Mouse (Mus musculus): ENCODE measurements at regions not wholly inside any gene's neighbourhood (a gene's known extent, or its start where the extent isn't known, plus 50 kb on each side); places are given as distances from the start of the nearest gene placed in this dataset.

- WGBS: 21% methylated on average over 5 of the region's 5 CpGs
Measured at GRCm38 (mm10) chr1:55886383-55887070, 480.8 kb downstream of the Plcl1 start.

GRCm38 (mm10) chr1:55887386-55887785 lies 481.7 kb downstream of the Plcl1 start:
- H3K9me3 ChIP-seq (ENCODE audit: low read length): no peaks in the 10 kb centered on the region
- H3K4me1 ChIP-seq (ENCODE audit: insufficient read depth, low read depth, low read length): no peaks in the 10 kb centered on the region
- H3K36me3 ChIP-seq (ENCODE audit: insufficient read depth, low read length): no peaks in the 10 kb centered on the region
- H3K4me3 ChIP-seq (ENCODE audit: low read depth, low read length): no peak overlapping the region
- no peaks in the 10 kb centered on the region for H3K27me3 ChIP-seq (replicated peaks; ENCODE audit: insufficient read depth, low read length)
- WGBS: 40% methylated on average over 7 of the region's 7 CpGs
- no peak for DNase-seq (ENCODE audit: low spot score)
- no peak for ATAC-seq
- TF ChIP-seq EP300 (IDR thresholded peaks at IDR 0.05) (no peak), CTCF (IDR thresholded peaks at IDR 0.05) (no peak)
- no peak overlapping the region for H3K4me2 ChIP-seq (replicated peaks; ENCODE audit: low read depth, low read length)
- no peak overlapping the region for H3K27ac ChIP-seq (ENCODE audit: low read length)
- no peak overlapping the region for H3K9ac ChIP-seq (replicated peaks; ENCODE audit: low read depth)

More at GRCm38 (mm10) chr1:55886383-55887070, 480.8 kb downstream of the Plcl1 start:
- ATAC-seq (no peak), DNase-seq (ENCODE audit: low spot score) (peak; percentile 56)
- no peaks in the 10 kb centered on the region for H3K27me3 ChIP-seq (replicated peaks; ENCODE audit: insufficient read depth, low read length)
- no peaks in the 10 kb centered on the region for H3K36me3 ChIP-seq (ENCODE audit: insufficient read depth, low read length)
- H3K4me3 ChIP-seq (ENCODE audit: low read depth, low read length): no peak overlapping the region
- no peak overlapping the region for H3K4me2 ChIP-seq (replicated peaks; ENCODE audit: low read depth, low read length)
- peak; percentile 85 for TF ChIP-seq CTCF (IDR thresholded peaks at IDR 0.05)
- TF ChIP-seq EP300 (IDR thresholded peaks at IDR 0.05): no peak
- H3K4me1 ChIP-seq (ENCODE audit: insufficient read depth, low read depth, low read length): no peaks in the 10 kb centered on the region
- H3K27ac ChIP-seq (ENCODE audit: low read length): no peak overlapping the region
- H3K9ac ChIP-seq (replicated peaks; ENCODE audit: low read depth): no peak overlapping the region
- H3K9me3 ChIP-seq (ENCODE audit: low read length): no peaks in the 10 kb centered on the region

DNA sequence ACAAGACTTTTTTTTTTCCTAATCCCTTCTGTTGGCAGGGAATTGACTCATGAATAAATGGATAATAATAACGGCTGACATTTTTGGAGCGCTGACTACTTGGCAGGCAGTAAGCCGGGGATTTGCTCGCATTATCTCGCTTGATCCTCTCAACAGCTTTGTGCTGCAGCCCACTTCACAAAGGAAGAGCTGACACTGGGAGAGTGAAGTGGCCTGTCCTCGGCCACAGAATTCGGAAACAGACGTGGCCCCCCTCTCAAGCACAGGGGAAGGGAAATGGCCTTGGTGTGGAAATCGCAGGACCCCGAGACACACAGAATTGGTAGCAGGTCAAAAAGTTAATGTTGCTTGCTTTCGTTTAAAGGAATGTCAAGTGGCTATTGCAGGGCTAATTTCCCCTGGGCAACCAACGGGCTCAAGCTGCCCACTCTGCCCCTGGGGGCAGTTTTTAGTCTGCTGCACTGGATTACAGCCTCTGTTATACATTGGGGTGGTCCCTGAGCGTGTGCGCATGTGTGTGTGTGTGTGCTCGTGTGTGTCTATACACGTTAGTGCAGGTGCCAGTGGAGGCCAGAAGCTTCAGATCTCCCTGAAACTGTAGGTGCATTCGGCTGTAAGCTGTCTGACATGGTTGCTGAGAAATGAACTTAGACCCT lies 483.1 kb downstream of the Plcl1 start:
- no peak for ATAC-seq
- no peaks in the 10 kb centered on the region for H3K27me3 ChIP-seq (replicated peaks; ENCODE audit: insufficient read depth, low read length)
- WGBS: 38% methylated on average over 17 of the region's 17 CpGs

DNA sequence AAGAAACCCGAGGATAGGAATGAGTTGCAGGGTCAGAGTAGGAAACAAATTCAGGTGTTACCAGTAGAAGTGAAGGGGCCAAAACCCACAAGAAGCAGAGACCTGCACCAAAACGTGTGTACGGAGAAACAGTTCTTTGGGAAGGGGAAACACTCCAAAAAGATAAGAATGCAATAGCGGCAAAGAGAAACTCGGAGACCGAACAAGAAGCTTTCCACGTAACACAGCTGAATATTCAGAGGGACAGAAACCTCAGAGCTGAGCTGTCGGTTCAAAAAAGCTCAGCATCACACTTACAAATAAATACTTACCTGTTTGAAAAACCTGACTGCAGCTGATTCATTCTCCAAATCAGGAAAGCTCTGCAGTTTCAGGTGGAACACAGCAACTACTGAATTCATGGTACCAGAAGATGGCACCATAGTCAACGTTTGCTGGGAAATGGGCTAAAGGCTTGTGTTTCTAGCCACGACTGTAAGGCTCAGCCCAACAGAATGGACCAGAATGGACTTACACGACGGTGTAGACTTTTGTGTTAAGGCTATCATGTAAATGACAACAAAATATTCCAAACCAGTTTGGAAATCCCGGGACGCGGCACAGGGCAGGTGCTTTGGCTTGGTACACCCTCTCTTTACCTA lies 484.9 kb downstream of the Plcl1 start:
- WGBS: 42% methylated on average over 15 of the region's 15 CpGs
- peak; percentile 25 for DNase-seq (ENCODE audit: low spot score)
- no peaks in the 10 kb centered on the region for H3K36me3 ChIP-seq (ENCODE audit: insufficient read depth, low read length)
- no peak overlapping the region for H3K4me3 ChIP-seq (ENCODE audit: low read depth, low read length)
- TF ChIP-seq EP300 (IDR thresholded peaks at IDR 0.05) (no peak), CTCF (IDR thresholded peaks at IDR 0.05) (peak; percentile 70)
- no peak overlapping the region for H3K4me2 ChIP-seq (replicated peaks; ENCODE audit: low read depth, low read length)
- ATAC-seq: no peak
- no peak overlapping the region for H3K9ac ChIP-seq (replicated peaks; ENCODE audit: low read depth)
- no peaks in the 10 kb centered on the region for H3K27me3 ChIP-seq (replicated peaks; ENCODE audit: insufficient read depth, low read length)
- no peak overlapping the region for H3K27ac ChIP-seq (ENCODE audit: low read length)
- H3K4me1 ChIP-seq (ENCODE audit: insufficient read depth, low read depth, low read length): no peaks in the 10 kb centered on the region
- H3K9me3 ChIP-seq (ENCODE audit: low read length): no peaks in the 10 kb centered on the region

More for the DNA sequence above, 483.1 kb downstream of the Plcl1 start:
- no peaks in the 10 kb centered on the region for H3K4me1 ChIP-seq (ENCODE audit: insufficient read depth, low read depth, low read length)
- H3K36me3 ChIP-seq (ENCODE audit: insufficient read depth, low read length): no peaks in the 10 kb centered on the region
- DNase-seq (ENCODE audit: low spot score): no peak
- peak overlapping the region; percentile 43 for H3K4me2 ChIP-seq (replicated peaks; ENCODE audit: low read depth, low read length)
- TF ChIP-seq CTCF (IDR thresholded peaks at IDR 0.05): no peak
- no peak for TF ChIP-seq EP300 (IDR thresholded peaks at IDR 0.05)
- 0 out of 2 replicates have a peak overlapping the region, but pooled peaks have one; percentile 14 for H3K4me3 ChIP-seq (ENCODE audit: low read depth, low read length)
- no peak overlapping the region; the same call in 1 of the 2 replicates for H3K9ac ChIP-seq (replicated peaks; ENCODE audit: low read depth)
- no peaks in the 10 kb centered on the region for H3K9me3 ChIP-seq (ENCODE audit: low read length)
- no peak overlapping the region for H3K27ac ChIP-seq (ENCODE audit: low read length)

DNA sequence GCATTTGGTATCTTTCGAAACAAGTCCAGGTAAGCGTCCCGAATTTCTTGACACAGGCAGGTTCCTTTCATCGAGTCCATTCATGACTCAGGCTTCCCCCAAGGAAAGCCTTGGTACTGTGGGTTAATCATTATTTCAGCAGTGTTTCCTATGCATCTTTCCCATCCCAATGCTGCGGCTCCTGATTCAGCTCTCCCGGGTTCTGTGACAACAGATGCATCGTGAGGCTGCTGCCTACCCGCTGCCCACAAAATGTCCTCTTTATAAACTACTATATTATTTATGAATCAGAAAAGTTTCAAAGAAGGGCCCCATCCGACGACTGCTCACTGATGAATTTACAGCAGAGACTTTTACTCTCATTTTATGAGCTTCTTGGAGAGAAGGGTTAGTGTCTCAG lies 486.2 kb downstream of the Plcl1 start:
- H3K27ac ChIP-seq (ENCODE audit: low read length): no peak overlapping the region
- no peak for DNase-seq (ENCODE audit: low spot score)
- no peak for ATAC-seq
- no peaks in the 10 kb centered on the region for H3K4me1 ChIP-seq (ENCODE audit: insufficient read depth, low read depth, low read length)
- WGBS: 65% methylated on average over 10 of the region's 10 CpGs
- H3K9me3 ChIP-seq (ENCODE audit: low read length): no peaks in the 10 kb centered on the region
- no peak overlapping the region for H3K4me2 ChIP-seq (replicated peaks; ENCODE audit: low read depth, low read length)
- no peaks in the 10 kb centered on the region for H3K36me3 ChIP-seq (ENCODE audit: insufficient read depth, low read length)
- no peak for TF ChIP-seq EP300 (IDR thresholded peaks at IDR 0.05)
- TF ChIP-seq CTCF (IDR thresholded peaks at IDR 0.05): no peak
- no peak overlapping the region for H3K9ac ChIP-seq (replicated peaks; ENCODE audit: low read depth)
- no peak overlapping the region for H3K4me3 ChIP-seq (ENCODE audit: low read depth, low read length)
- H3K27me3 ChIP-seq (replicated peaks; ENCODE audit: insufficient read depth, low read length): no peaks in the 10 kb centered on the region

GRCm38 (mm10) chr1:55897572-55897971 lies 491.9 kb downstream of the Plcl1 start:
- DNase-seq (ENCODE audit: low spot score) (no peak), ATAC-seq (no peak)
- H3K27ac ChIP-seq (ENCODE audit: low read length): no peak overlapping the region
- no peaks in the 10 kb centered on the region for H3K36me3 ChIP-seq (ENCODE audit: insufficient read depth, low read length)
- WGBS: 58% methylated on average over 2 of the region's 2 CpGs
- H3K4me2 ChIP-seq (replicated peaks; ENCODE audit: low read depth, low read length): no peak overlapping the region
- H3K4me1 ChIP-seq (ENCODE audit: insufficient read depth, low read depth, low read length): no peaks in the 10 kb centered on the region
- H3K4me3 ChIP-seq (ENCODE audit: low read depth, low read length): no peak overlapping the region
- H3K9me3 ChIP-seq (ENCODE audit: low read length): no peaks in the 10 kb centered on the region
- H3K27me3 ChIP-seq (replicated peaks; ENCODE audit: insufficient read depth, low read length): no peaks in the 10 kb centered on the region
- no peak overlapping the region for H3K9ac ChIP-seq (replicated peaks; ENCODE audit: low read depth)
- TF ChIP-seq CTCF (IDR thresholded peaks at IDR 0.05): no peak
- TF ChIP-seq EP300 (IDR thresholded peaks at IDR 0.05): no peak

Measured in lung, postnatal 0 days (tissue).